Mouse (Mus musculus) midbrain, embryonic 11.5 days (tissue): ENCODE results near the gene Rab35. TPM values are rescaled to one million over a fixed set of nuclear protein-coding genes. Genes with fewer than 3 reads are reported as not detected.

Experiments
- ATAC-seq: fragments of 200-750 bp; cut with Nextera tagmentation; 2 replicates; pipeline ENCODE4 v1.8.0; 2017; ENCODE audit warnings: moderate TSS enrichment, moderate library complexity; ENCODE audit not compliant: low FRiP score
- DNase-seq: peaks from one replicate; pipeline ENCODE4 v3.0.0; 2015; ENCODE audit warnings: low spot score; ENCODE audit errors: missing footprints
- H3K27ac ChIP-seq: fragments of 300-500 bp; sonication (generic); 2 replicates; pipeline ENCODE4 v1.5.1; 2014; ENCODE audit warnings: low read depth, low read length
- H3K27me3 ChIP-seq: fragments of 300-500 bp; sonication (generic); 2 replicates; pipeline ENCODE4 v1.6.1; 2014; ENCODE audit warnings: mild to moderate bottlenecking, low read length, moderate library complexity, mixed read lengths; ENCODE audit not compliant: control insufficient read depth, insufficient read depth
- H3K36me3 ChIP-seq: fragments of 300-500 bp; sonication (generic); 2 replicates; pipeline ENCODE4 v1.6.1; 2014; ENCODE audit warnings: mild to moderate bottlenecking, low read length, moderate library complexity, mixed read lengths; ENCODE audit not compliant: control insufficient read depth, insufficient read depth
- H3K4me1 ChIP-seq: fragments of 300-500 bp; sonication (generic); 2 replicates; pipeline ENCODE4 v1.6.1; 2014; ENCODE audit warnings: low read length; ENCODE audit not compliant: control insufficient read depth, insufficient read depth
- H3K4me2 ChIP-seq: fragments of 300-500 bp; sonication (generic); 2 replicates; pipeline ENCODE4 v1.6.1; 2014; ENCODE audit warnings: mild to moderate bottlenecking, moderate library complexity
- H3K4me3 ChIP-seq: fragments of 300-500 bp; sonication (generic); 2 replicates; pipeline ENCODE4 v1.5.1; 2014; ENCODE audit warnings: low read depth, low read length
- H3K9ac ChIP-seq: fragments of 300-500 bp; sonication (generic); 2 replicates; pipeline ENCODE4 v1.6.1; 2014; ENCODE audit warnings: low read length
- H3K9me3 ChIP-seq: fragments of 300-500 bp; sonication (generic); 2 replicates; pipeline ENCODE4 v1.6.1; 2016; ENCODE audit warnings: low read length; ENCODE audit not compliant: control insufficient read depth
- WGBS: fragments of 180-500 bp; shearing (Covaris S2); extraction: QIAGEN DNeasy Blood & Tissue Kit; methylation state at CpG from one replicate; pipeline ENCODE4 v1.1.7; 2014; 5-methylcytosine and 5-hydroxymethylcytosine counted together
- polyA plus RNA-seq: library from polyadenylated mRNA; unstranded; fragments of >200 nt; fragmentation: Nextera tagmentation; extraction: Ambion mirVana; gene quantifications from 2 replicates; pipeline ENCODE4 v1.2.1, GENCODE M21; 2014

Rab35 gene
- polyA plus RNA-seq, 1 experiment from 2014 or later, result 19.6 TPM

DNA sequence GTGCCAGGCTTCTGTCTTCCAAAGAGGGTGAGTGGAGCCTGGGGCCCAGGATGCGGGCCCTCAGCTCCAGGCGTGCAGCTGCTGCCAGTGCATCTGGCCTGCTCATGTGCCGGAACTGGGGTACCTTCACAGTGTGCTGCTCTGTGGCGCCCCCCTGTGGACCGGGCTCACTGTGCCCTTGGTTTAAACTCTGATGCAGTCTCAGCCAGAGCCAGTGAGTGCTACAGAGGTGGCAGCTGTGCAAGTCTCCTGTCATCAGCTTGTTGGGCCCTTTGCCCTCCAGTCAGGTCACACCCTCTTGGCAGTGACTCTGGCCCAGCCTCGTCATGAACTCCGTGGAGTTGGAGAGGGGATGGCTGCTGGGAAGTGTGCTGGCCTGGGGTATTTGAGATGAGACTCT, 16.8 kb upstream of the Rab35 start:
- DNase-seq (peak; percentile 95), ATAC-seq (no peak)
- no peak overlapping the region for H3K9ac ChIP-seq
- H3K4me2 ChIP-seq, result no peak overlapping the region
- H3K27ac ChIP-seq, result no peak overlapping the region
- 83% methylated on average over 7 of the region's 7 CpGs for whole genome bisulfite sequencing
- peaks cover 43% of the 10 kb centered on the region for H3K36me3 ChIP-seq
- H3K9me3 ChIP-seq, result no peaks in the 10 kb centered on the region
- H3K27me3 ChIP-seq, result no peaks in the 10 kb centered on the region
- no peaks in the 10 kb centered on the region for H3K4me1 ChIP-seq
- no peak overlapping the region for H3K4me3 ChIP-seq

DNA sequence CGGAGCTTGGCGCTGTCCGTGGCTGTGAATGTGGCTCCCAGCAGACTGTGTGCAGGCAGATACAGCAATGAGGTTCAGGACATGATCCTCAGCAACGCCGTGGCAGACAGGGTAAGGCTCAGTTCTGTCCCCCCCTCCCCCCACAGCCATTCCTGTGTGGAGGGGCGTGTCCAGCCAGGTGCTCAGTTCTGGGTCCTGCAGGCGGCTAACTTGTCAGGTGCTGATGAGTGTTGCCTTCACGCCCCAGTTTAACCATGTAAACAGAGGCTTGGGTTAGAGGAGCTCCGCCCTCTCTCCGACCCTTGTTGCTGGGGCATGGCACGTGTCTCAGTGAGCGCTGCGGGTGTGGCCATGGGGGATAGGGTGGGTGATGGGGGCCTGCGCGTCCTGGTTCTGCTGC, 12.0 kb upstream of the Rab35 start:
- H3K27me3 ChIP-seq, result no peaks in the 10 kb centered on the region
- H3K4me3 ChIP-seq, result no peak overlapping the region

DNA sequence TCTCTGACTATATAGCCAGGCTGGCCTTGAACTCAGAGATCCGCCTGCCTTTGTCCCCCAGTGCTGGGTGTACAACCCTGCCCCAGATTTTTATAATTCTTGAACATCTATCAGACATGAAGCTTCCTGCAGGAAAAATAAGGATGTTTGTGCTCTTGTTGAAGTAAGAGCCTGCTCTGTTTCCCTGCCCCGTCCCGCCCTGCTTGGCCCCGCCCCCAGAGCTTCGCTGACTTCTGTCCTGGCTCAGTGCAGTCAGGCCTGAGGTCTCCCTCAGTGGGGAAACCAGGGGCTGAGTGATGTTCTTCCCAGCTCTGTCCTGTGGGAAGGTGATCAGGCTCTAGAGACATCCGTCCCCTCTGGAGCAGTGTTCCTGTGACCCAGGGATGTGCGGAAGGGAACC, 9.0 kb upstream of the Rab35 start:
- H3K36me3 ChIP-seq, result peaks cover 10% of the 10 kb centered on the region
- 84% methylated on average over 7 of the region's 7 CpGs for WGBS
- no peak for ATAC-seq

More for the DNA sequence above, 12.0 kb upstream of the Rab35 start:
- 95% methylated on average over 15 of the region's 15 CpGs for WGBS
- ATAC-seq (no peak), DNase-seq (peak; percentile 19)
- Histone ChIP-seq H3K27ac (no peak overlapping the region), H3K9ac (no peak overlapping the region), H3K36me3 (peaks cover 18% of the 10 kb centered on the region), H3K4me1 (no peaks in the 10 kb centered on the region; the same call in 1 of the 2 replicates), H3K4me2 (no peak overlapping the region), H3K9me3 (no peaks in the 10 kb centered on the region)

DNA sequence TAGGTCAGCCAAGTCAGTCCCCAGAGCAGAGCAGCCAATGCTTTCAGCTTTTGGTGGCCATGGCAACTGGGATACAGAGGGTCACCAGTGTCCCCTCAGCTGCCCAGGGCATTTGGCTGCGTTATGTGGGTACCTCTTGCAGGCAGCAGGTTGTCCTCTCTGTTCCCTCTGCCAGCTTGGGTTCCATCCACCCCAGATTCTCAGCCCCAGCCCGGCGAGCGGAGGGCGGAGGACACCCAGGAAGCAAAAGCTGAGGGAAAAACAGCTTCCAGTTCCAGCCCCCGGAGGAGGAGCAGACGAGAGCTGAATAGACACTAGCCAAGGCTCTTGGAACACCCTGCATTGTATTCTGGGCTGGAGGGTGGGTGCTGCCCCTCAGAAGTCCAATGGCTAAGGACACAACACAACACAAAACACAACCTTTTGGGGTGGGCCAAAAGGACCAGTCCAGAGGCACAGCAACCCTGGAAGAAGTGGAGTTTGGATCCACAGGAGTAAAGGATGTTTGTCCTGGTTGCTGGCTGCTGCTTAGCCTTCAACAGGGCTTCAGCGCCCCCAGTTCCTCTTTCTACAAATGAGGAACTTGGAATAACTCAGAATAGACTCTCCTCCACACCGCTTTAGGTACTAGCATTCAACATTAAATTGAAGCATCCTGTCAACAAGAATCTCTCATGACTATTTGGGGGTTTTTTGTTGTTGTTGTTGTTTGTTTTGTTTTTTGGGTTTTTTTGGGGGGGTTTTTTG, 7.8 kb upstream of the Rab35 start:
- Histone ChIP-seq H3K4me2 (no peak overlapping the region), H3K9me3 (no peaks in the 10 kb centered on the region), H3K27me3 (no peaks in the 10 kb centered on the region), H3K4me3 (no peak overlapping the region), H3K27ac (no peak overlapping the region), H3K9ac (no peak overlapping the region), H3K4me1 (no peaks in the 10 kb centered on the region; the same call in 1 of the 2 replicates), H3K36me3 (peaks cover 9% of the 10 kb centered on the region)
- 78% methylated on average over 9 of the region's 9 CpGs for WGBS
- peak; percentile 59 for DNase-seq
- no peak for ATAC-seq

More for the DNA sequence above, 9.0 kb upstream of the Rab35 start:
- Histone ChIP-seq H3K27ac (no peak overlapping the region), H3K4me1 (no peaks in the 10 kb centered on the region; the same call in 1 of the 2 replicates), H3K27me3 (no peaks in the 10 kb centered on the region), H3K4me2 (no peak overlapping the region), H3K9me3 (no peaks in the 10 kb centered on the region), H3K4me3 (no peak overlapping the region), H3K9ac (no peak overlapping the region)
- DNase-seq, result peak; percentile 69

DNA sequence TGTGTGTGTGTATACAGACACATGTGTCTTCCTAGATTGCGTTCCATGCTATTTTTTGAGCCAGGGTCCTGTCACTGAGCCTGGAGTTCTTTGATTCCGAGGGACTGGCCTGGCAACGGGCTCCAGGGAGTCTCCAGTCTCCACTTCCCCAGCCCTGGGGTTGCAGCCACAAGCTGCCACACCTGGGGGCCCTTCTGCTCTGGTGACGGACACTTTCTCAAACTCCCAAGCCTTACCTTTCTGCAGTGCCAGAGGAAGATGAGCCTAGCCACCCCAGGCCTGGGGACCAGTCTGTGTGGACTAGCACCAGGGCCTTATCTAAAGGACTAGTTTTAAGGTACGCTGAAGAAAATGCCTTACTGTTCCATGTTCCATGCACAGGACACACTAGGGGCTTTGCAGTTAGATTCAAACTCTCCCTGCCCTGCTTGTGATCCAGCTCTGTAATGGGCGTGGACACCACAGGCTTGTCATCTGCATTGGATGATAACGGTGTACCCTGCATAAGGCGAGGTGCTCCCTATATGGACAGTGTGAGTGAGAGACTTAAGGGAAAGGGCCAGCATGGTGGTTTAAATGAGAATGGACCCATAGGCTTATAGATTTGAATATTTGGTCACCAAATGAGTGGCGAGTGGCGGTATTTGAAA, 5.3 kb upstream of the Rab35 start:
- DNase-seq (no peak), ATAC-seq (no peak)
- WGBS, result 93% methylated on average over 10 of the region's 10 CpGs
- H3K9ac ChIP-seq, result no peak overlapping the region
- H3K27ac ChIP-seq, result no peak overlapping the region
- H3K36me3 ChIP-seq, result no peaks in the 10 kb centered on the region
- no peak overlapping the region for H3K4me3 ChIP-seq
- H3K27me3 ChIP-seq, result no peaks in the 10 kb centered on the region
- no peak overlapping the region for H3K4me2 ChIP-seq
- peaks cover 8% of the 10 kb centered on the region for H3K4me1 ChIP-seq
- no peaks in the 10 kb centered on the region for H3K9me3 ChIP-seq

DNA sequence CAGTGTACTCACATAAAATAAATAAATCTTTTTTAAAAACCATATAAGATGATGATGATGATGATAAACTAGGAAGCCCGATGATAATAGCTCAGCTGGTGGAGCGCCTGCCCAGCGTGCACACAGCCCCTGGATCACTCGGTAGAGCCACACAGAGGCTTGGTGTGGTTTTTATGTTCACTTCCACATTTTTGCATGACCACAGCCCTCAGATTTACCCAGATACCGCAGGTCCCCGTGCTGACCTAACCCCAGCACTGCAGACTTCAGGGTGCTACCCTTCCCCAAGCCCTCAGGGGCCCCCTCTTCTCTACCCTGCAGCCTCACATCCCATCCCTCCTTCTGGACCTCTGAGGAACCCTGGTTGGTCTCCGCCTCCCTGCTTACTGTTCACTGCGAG, 3.6 kb upstream of the Rab35 start:
- Histone ChIP-seq H3K36me3 (no peaks in the 10 kb centered on the region), H3K9ac (no peak overlapping the region), H3K27ac (no peak overlapping the region), H3K4me2 (no peak overlapping the region), H3K9me3 (no peaks in the 10 kb centered on the region), H3K27me3 (no peaks in the 10 kb centered on the region), H3K4me3 (no peak overlapping the region), H3K4me1 (peaks cover 15% of the 10 kb centered on the region)
- ATAC-seq (no peak), DNase-seq (no peak)
- WGBS, result 74% methylated on average over 8 of the region's 8 CpGs

DNA sequence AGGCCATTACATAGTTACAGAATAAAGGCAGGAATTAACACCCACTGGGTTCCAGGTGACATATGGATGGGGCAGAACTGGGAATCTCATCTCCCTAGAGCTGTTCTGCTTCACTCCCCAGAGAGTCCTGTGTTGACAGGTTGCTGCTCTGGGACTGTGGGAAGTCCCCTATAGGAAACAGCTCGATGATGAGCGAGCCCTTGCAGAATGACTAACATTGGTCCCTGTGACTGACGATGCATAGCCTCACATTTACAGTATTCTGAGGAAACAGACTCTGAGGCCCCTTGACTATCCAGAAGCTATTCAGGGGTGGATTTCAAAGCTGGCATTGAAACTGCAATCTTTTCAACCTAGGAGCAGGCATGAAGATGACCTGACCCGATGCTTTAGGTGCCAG, 2.0 kb upstream of the Rab35 start:
- Histone ChIP-seq H3K27me3 (no peaks in the 10 kb centered on the region), H3K9ac (no peak overlapping the region), H3K4me1 (peaks cover 18% of the 10 kb centered on the region), H3K9me3 (no peaks in the 10 kb centered on the region), H3K4me3 (no peak overlapping the region), H3K36me3 (no peaks in the 10 kb centered on the region), H3K27ac (no peak overlapping the region), H3K4me2 (no peak overlapping the region)
- DNase-seq, result no peak
- no peak for ATAC-seq
- 96% methylated on average over 4 of the region's 4 CpGs for WGBS

DNA sequence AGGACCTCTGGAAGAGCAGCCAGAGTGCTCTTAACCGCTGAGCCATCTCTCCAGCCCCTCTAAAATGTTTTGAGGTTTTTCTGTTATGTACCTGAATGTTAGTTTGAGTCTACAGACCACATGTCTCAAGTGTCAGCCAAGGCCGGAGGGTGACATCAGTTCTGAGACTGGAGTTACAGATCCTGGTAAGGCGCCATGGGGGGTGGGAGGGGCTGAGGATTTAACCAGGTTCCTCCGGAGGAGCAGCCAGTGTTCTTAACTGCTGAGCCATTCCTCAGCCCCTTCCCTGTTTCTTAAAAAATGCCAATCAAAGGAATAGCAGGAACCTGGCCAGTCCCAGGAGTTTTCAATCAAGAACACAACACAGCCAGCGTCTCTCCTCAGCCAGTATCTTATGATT, 1.4 kb upstream of the Rab35 start:
- 40% methylated on average over 5 of the region's 5 CpGs for WGBS
- H3K27me3 ChIP-seq, result no peaks in the 10 kb centered on the region
- H3K36me3 ChIP-seq, result no peaks in the 10 kb centered on the region
- DNase-seq (no peak), ATAC-seq (no peak)
- peaks cover 18% of the 10 kb centered on the region for H3K4me1 ChIP-seq
- H3K4me3 ChIP-seq, result no peak overlapping the region
- no peaks in the 10 kb centered on the region for H3K9me3 ChIP-seq
- no peak overlapping the region for H3K27ac ChIP-seq
- H3K9ac ChIP-seq, result no peak overlapping the region
- H3K4me2 ChIP-seq, result no peak overlapping the region

DNA sequence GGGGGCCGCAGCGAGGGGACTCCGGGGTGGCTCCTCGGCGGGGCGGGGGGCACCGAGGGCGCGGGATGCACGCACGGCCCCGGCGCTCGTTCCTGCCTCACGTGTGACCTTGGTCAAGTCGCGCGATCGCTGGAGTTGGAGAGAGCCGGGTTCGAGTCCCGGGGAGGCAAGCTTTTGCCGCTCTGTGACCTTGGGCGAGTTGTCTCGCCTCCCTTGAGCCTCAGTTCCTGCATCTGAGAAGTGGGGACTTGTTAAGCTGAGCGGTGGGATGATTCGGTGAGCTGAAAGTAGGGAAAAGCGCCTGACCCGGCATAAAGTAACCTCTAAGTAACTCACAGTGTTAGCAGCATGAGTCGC, 628 bp downstream of the Rab35 start:
- Histone ChIP-seq H3K36me3 (no peaks in the 10 kb centered on the region), H3K27me3 (no peaks in the 10 kb centered on the region), H3K9me3 (no peaks in the 10 kb centered on the region), H3K9ac (peak overlapping the region; percentile 89), H3K4me2 (peak overlapping the region; percentile 70), H3K4me3 (peak overlapping the region; percentile 97), H3K27ac (peak overlapping the region; percentile 74), H3K4me1 (peaks cover 18% of the 10 kb centered on the region)
- peak; percentile 91 for DNase-seq
- ATAC-seq, result peak; percentile 46
- WGBS, result 1% methylated on average over 30 of the region's 30 CpGs
